Mouse (Mus musculus): ENCODE data around the gene Mrto4. TPM values are rescaled to one million over a fixed set of nuclear protein-coding genes. Genes with fewer than 3 reads are reported as not detected.

Gene Mrto4
- total RNA-seq, 2 experiments from 2014 or later = 44.0 to 45.9 TPM

DNA sequence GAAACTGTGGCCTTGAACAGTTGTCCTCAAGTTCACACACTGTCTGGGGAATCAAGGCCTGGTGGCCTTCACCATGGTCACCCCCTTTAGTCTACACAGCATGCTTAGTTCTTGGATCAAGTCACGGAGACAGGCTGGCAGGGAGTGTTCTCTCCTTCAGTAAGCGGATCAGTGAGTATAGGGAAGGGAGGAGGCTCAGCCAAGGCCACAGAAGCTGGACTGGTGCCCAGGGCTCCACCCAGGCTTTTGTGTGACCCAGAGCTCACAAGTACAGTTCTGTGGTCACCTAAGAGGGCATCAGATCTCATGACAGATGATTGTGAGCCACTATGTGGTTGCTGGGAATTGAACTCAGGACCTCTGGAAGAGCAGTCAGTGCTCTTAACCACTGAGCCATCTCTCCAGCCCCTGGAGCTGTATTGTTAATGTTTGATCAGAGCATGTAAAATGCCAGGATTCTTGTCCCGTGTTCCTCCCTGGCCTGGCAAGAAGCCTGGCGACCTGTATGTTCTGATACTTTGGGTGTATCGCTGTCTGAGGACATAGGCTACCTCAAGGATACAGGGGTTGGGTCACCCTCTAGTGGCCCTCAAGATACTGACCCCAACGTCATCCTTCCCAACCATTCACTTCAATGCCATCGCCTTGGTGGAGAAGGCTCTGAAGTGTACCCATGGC is 10.7 kb downstream of the Mrto4 start:
- DNase-seq (ENCODE audit: low spot score in 2 of 2) = no peak

DNA sequence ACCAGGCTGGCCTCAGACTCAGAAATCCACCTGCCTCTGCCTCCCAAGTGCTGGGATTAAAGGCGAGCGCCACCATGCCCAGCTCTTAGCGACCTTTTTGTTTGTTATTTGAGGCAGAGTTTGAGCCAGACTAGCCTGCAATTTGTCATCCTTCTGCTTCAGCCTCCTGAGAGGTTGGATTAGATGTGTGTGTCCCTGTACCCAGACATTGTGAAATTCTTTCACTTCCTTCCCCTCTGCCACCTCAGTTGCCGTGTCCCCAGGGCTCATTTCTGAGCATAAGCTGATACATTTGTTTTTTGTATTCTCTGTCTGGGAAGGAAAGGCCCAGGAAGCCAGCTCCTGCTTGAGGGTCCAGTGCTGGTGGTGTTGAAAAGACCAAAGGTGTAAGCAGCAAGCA is 11.5 kb downstream of the Mrto4 start:
- no peak for DNase-seq (ENCODE audit: low spot score in 2 of 2)

DNA sequence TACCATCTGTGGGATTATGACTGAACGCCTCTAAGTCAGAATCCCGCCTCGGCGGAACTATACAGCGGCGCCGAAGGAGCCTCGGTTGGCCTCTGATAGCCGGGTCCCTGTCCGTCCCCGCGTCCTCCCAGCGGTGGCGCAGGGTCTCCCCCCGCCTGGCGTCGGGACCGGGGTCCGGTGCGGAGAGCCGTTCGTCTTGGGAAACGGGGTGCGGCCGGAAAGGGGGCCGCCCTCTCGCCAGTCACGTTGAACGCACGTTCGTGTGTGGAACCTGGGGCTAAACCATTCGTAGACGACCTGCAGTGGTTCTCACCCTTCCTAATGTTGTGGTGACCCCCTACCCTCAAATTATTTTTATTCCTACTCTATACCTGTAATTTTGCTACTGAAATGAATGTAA is 14.2 kb downstream of the Mrto4 start:
- no peak for DNase-seq (ENCODE audit: low spot score in 2 of 2)

DNA sequence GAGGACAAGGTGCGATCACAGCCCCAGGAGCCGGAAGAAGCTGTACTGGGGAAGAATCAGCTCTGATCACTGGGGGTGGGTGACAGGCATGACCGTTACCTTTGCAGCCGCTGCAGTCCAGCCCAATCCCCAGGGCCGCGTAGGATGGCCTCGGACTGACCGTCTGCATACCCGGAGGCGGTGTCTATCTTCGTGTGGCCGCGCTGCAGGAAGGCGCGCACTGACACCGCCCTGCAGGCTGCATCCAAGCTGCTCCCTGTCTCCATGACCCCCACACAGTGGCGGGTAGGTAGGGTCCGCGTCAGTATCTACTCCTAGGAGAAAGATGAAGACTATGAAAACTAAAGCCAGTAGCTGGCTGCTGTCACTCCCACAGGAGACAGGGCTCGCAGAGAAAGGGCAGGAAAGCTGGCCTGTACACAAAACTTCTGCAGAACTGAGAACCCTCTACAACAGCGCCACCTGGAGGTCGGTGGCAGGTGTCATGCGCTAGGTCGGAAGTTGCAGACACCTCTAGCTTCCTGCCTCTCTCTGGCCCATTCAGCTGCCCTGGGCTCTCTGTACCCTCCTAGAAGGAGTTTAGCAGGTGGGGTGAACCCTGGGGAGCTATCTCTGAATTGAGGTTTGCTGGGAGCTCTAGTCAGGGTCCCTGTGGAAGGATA is 15.4 kb downstream of the Mrto4 start:
- DNase-seq (ENCODE audit: low spot score in 2 of 2) = peak; percentile 16 to 61

DNA sequence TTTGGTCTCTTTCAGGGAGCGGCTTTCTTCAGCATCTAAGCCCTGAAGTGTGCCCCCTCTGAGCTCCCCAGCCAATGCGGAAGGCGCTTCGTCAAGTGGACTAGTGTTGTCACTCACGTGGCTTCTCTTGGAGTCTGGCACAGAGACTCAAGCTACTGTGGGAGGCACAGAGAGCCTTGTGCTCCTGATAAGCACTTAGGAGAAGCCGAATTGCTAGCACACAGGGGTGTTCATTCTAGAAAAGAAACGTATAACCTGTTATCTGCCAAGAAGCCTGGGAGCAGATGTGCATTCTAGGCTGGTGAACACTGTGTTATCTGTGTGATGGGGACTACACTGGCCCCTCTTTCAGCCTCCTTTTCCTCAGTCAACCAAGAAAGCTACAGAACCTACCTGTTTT is 16.9 kb downstream of the Mrto4 start:
- no peak for DNase-seq (ENCODE audit: low spot score in 2 of 2)

DNA sequence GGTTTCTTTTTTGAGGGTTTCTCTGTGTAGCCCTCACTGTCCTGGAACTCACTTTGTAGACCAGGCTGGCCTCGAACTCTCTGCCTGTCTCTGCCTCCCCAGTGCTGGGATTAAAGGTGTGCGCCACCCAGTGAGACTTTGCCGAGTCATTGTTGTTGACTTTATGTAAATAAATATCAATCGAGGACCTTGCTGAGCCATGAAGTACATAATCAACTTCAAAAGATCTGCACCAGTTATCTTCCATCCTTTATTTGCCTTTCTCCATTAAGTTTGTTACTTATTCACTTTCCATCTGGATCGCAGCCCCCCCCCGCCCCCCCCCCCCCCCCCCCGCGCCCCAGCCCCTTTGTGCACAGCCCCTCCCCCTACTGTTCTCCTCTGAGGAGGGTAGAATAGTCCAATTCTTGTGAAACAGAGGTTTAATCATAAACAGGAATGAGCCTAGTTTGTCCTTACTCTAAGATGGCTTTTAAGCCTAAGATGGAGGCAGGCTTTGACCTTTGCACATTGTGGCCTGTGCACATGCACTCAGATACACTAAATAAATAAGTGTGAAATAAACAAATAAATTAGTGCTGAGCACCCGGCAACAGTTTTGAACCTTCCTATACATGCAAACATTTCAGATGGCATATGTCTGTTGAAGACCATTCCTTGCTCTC is 17.6 kb downstream of the Mrto4 start:
- DNase-seq (ENCODE audit: low spot score in 2 of 2) = no peak

DNA sequence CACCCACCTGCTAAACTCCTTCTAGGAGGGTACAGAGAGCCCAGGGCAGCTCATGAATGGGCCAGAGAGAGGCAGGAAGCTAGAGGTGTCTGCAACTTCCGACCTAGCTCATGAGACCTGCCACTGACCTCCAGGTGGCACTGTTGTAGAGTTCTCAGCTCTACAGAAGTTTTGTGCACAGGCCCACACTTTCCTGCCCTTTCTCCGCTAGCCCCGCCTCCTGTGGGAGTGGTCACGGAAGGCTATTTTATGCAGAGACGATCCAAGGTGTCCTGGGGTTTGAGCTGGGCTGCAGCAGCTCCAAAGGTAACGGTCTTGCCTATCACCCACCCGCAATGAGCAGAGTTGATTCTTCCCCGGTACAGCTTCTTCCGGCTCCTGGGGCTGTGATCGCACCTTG is 21.8 kb downstream of the Mrto4 start:
- DNase-seq (ENCODE audit: low spot score in 2 of 2) = peak in 1 of 2 experiments; percentile 26

DNA sequence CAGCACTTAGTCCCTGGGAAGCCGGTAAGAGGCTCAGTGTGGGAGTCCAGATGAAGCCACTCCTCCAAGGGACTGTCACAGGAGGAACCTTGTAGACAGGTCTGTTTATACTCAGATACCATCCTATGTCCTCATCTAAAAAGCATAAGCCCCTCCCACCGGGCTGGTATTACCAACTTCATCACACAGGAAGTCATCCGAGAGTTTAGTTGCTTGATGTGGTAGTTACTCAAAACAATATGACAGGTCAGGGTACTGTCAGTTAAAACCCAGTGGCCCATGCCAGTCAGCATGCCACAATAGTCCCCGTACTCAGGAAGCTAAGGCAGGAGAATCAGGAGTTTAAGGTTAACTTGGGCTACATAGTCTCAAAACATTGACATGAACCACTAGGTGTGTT is 32.6 kb downstream of the Mrto4 start:
- DNase-seq (ENCODE audit: low spot score in 2 of 2) = no peak

DNA sequence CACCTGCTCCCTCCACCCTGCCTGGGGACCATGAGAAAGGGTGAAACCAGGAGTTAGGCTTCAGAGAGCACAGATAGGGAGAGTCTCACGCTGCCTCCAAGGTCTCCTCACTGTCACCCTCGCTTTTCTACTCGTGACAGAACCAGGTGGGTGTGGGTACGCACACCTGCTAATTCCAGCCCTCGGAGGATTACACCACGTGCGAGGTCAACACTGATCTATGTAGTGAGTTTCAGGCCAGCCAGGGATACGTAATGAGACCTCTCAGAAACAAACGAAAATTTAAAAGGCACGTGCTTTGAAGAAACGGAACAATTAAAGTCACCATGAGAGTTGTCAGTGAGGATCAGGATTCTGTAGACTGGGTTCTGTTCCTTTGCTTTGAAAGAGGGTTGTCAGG is 33.9 kb downstream of the Mrto4 start:
- DNase-seq (ENCODE audit: low spot score in 2 of 2) = no peak

DNA sequence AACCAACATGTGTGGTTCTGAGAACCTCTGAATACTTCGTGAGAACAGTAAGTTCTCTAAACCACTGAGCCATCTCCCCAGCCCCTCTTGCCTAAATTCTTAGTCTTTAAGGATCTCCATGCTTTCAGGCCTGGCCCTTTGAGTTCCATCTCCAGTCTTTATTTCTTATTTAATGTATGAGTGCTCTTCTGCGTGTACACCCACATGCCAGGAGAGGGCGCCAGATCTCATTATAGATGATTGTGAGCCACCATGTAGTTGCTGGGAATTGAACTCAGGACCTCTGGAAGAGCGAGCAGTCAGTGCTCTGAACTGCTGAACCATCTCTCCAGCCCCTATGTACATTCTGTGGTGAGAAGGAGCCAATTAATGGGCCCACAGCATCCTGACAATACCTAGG is 39.7 kb downstream of the Mrto4 start:
- DNase-seq (ENCODE audit: low spot score in 2 of 2) = no peak

DNA sequence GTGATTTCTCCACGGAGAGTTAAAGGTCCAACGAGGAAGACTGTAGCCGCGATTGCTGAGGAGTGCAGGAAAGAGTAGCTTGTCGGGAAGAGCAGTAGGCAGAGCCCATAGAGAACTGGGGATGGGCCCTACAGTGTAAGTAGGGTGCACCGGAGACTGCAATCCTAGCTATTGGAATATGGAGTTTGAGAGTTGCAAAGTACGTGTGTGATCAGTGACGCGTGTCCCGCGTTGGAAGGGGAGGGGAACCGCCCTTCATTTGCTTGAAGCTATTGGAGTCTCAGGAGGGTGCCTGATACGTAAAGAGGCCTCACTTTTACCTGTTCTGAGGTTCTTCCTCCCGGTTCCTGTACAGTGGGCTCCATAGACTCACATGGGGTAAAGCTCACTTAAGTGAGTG is 40.7 kb downstream of the Mrto4 start:
- DNase-seq (ENCODE audit: low spot score in 2 of 2) = no peak

DNA sequence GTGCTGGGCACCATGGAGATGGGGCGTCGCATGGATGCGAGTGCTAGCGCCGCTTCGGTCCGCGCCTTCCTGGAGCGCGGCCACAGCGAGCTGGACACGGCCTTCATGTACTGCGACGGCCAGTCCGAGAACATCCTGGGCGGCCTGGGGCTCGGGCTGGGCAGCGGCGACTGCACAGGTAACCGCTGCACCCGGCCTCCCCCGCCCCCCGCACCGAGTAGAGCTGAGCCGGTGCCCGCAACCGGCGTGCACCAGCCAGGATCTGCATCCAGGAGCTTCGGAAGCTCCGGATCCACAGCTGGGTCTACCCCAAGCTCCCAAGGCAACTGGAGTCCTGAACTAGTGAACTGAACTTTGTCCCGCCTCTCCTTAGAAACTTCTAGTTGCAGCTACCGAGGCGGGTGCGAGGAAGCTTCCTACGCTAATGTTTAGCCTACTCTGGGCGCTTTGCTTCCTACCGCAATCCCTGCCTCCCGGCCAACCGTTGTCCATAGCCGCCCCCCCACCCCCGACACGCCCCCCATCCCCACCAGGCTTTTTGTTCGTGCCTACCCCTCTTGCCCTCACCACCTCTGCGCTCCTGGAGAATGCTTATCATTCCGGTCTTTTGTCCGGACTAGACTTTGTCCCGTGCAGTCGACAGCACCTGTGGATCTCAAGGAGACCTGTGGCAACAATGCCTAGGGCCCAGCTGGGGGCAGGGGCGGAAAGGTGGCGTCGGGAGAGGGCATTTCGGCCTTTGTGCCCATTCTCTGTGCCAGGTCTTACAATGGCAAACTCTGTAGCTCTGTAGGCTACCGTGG is 41.3 kb downstream of the Mrto4 start:
- no peak for DNase-seq (ENCODE audit: low spot score in 2 of 2)

DNA sequence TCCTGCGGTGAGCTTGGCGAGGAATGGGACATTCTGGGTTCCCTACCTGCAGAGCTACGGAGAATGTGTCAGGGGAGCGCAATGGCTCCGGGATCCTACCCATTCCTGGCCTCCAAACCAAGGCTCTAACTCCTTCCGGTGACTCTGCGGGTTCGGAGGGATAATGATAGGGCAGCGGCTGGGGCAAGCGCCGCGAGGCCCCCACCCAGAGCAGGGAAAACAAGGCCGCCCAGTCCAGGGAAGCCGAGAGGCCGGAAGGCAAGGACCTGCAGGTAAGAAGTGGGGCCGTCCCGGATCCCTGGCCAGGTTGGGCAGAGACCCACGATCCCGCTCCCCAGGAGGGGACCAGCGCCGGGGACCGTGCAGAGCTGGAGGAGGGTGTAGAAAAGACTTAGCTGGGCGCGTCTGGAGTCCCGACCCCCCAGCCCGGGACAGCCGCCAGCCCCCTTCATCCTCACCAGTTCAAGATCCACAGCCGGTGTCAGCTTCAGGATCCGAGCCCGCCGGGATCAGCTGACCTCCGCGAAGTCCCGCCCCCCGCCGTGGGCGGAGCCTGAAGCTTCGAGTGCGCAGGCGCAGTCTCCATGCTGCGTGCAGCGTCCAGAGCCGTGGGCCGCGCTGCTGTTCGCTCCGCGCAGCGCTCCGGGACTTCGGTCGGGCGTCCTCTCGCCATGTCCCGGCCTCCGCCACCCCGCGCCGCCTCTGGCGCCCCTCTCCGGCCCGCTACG is 42.0 kb downstream of the Mrto4 start, which contains the start of the genes Pqlc2 and Akr7a5:
Gene Pqlc2 (minus strand): TSS at position 538 of the 728 bp plus-strand sequence.
Gene Akr7a5 (plus strand): TSS at position 574 of the 728 bp plus-strand sequence.
- DNase-seq (ENCODE audit: low spot score in 2 of 2) = peak; percentile 94 to 99

DNA sequence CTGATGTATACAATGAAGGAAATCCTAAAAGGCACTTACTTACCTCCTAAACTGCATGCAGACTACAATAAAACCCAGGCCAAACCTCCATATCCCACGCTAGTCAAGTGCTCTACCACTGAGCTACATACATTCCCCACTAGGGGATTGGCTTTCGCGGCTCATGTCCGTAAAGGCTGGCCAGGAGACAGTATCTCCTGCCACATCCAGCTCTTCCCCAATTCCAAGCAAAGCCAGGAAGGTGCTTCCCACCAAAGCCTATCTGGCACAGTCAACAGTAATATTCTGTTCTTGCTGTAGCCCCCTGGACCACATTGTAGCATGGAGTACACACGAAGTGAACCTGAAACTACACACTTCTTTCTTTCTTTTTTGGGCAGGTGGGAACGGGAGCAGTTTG is 42.7 kb downstream of the Mrto4 start:
- no peak for DNase-seq (ENCODE audit: low spot score in 2 of 2)

DNA sequence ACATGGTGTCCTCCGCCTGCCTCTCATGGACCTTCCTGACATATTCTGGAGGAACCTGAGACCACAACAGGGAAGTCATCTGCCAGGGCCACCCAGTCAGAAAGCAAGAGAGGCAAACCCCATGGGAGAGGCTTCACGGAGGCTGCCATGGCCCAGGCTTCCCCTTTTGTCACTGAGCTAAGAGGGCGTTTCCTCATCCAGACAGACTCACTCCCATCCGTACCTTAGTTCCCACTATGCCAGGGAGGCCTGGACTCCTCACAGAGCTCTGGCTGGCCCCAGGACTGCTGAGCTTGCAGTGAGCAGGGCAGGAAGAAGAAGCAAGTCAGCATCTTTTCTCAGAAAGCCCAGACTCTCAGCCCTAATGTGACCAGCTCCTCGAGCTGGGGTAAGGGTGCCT is 44.5 kb downstream of the Mrto4 start:
- DNase-seq (ENCODE audit: low spot score in 2 of 2) = no peak

DNA sequence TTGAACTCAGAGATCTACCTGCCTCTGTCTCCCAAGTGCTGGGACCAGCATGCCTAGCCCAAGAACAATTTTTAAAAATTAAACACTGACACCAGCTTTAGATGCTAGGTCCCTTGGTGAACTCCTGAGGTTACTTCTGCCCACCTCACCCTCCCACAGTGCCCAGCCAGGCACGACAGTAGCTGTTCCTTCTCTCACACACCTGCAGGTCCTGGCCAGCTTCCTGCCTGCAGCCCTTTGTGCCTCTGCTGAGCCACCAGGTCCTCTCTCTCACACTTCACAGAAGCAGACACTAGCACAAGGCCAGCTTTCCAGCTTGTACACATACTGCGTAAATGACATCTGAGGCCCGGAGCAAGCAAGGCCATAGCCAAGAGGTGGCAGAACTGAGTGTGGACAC is 46.9 kb downstream of the Mrto4 start:
- DNase-seq (ENCODE audit: low spot score in 2 of 2) = no peak

DNA sequence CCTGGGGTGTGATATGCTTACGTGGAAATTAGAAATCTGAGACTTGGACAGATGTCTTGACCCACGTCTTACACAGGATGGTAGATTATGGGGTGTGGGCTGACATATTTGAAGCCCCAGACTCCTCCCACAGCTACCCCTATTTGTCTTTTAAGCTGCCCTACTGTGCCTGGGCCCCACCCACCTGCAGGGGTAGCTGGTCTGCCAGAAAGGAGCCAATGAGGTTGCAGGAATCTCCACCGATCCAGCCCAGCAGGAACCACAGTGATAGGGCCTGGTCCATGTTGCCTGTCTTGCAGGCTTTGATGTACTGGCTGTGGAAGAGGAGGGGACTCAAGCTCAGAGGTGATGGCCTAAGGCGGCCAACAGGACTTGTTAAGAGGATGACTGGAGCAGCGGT is 50.1 kb downstream of the Mrto4 start:
- no peak for DNase-seq (ENCODE audit: low spot score in 2 of 2)

DNA sequence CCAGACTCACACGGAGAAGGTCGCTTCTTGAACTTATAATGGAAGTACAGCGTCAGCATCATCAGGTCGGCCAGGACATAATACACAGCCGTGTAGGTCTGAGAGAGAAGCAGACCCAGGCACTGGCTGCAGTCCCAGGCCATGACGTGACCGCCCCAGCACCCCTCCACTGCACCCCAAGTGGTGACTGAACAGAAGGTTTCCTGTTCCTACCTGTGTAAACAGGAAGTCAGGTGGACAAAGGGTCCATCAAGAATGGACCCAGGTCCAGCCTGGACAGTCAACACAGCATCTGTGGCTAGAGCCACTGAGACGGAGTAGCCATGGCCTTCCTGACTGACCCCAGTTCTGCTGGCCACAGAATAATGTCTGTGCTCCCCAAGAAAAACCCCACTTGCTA is 50.6 kb downstream of the Mrto4 start:
- DNase-seq (ENCODE audit: low spot score in 2 of 2) = no peak

DNA sequence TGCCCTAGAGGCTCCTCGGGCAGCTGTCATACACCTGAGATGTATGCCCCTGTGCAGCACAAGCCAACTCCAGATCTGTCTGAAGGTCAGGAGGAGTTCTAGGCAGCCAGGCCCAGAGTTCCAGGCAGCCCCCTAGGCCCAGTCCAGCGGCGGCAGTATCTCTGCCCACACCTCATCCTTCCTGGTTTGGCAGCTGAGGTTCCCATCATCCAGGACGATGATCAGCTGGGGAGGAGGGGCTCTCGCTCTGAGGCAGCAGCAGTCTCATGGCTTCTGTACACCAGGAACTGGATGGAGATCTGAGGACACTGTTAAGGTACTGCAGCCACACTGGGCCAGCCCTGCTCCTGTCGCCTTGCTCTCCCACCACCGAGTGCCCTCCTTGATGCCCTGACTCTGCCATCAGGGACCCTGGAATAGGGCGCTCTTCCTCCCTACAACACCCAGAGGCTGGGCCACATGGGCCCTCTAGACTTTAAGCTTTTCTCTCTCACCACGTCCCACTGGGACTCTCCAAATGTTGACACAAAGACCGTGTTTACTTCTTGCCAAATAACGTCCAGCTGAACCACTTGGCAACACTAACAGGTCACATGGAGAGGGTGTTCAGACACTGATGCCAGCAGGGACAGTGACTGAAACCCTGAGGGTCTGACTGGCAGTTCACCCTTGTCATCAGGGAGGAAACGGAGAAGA is 53.6 kb downstream of the Mrto4 start:
- DNase-seq (ENCODE audit: low spot score in 2 of 2) = no peak

DNA sequence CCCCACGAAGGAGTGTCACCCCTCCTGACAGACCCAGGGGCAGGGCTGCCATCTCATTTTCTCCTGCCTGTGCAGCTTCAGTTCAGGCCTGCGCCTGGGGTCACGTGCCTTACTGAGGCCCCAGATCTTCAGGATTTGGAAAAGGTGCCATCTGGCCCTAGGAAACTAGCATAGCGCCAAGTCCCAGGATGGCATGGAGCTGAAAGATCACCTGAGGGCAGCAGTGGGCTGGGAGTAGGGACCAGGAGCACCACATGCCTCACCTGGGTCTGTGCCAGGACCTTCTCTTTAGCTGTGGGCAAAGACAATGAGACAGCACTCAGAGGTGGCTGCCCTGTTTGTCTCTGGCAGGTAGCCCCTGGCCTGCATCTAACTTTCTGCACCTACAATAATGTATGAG is 54.8 kb downstream of the Mrto4 start:
- no peak for DNase-seq (ENCODE audit: low spot score in 2 of 2)

Measured in layer of hippocampus, adult 18-20 months (tissue).